Mouse (Mus musculus): ENCODE results near the gene Scgb1b2. TPM values are rescaled to one million over a fixed set of nuclear protein-coding genes. Genes with fewer than 3 reads are reported as not detected.

Scgb1b2 gene
- polyA plus RNA-seq (2015; fragmentation: Nextera tagmentation; extraction: Ambion mirVana) = not detected in 2 replicates

- H3K4me3 ChIP-seq (replicated peaks) = no peak within 1 kb of the TSS
- ATAC-seq (replicated peaks; ENCODE audit: low FRiP score) = no peak
- no peak within 1 kb of the TSS for H3K27ac ChIP-seq
- no peaks in the 10 kb centered on the region for H3K9me3 ChIP-seq (replicated peaks)
- no peaks in the 10 kb centered on the region for H3K36me3 ChIP-seq
- no peak within 1 kb of the TSS for H3K9ac ChIP-seq
- no peak within 1 kb of the TSS for H3K4me2 ChIP-seq
- WGBS = 77% methylated on average over 3 of the region's 3 CpGs
- no peaks in the 10 kb centered on the region for H3K27me3 ChIP-seq
- no peaks in the 10 kb centered on the region for H3K4me1 ChIP-seq
These were observed at the start of gene Scgb1b2 for GRCm38 (mm10) chr7:31291721-31292120. Gene Scgb1b2, minus strand, starts transcription at chr7:31291821.

- H3K4me3 ChIP-seq (replicated peaks) = no peak within 1 kb of the TSS
- H3K9me3 ChIP-seq (replicated peaks) = no peaks in the 10 kb centered on the region
- no peak within 1 kb of the TSS for H3K4me2 ChIP-seq
- no peak for ATAC-seq (replicated peaks; ENCODE audit: low FRiP score)
- no peak within 1 kb of the TSS for H3K9ac ChIP-seq
- H3K36me3 ChIP-seq = no peaks in the 10 kb centered on the region
- no peaks in the 10 kb centered on the region for H3K4me1 ChIP-seq
- H3K27ac ChIP-seq = no peak within 1 kb of the TSS
- 83% methylated on average over 5 of the region's 5 CpGs for WGBS
- H3K27me3 ChIP-seq = no peaks in the 10 kb centered on the region
These were observed 1.4 kb downstream of the Scgb1b2 start, which contains the start of gene Scgb2b2 for GRCm38 (mm10) chr7:31290208-31290607. Gene Scgb2b2, plus strand, starts transcription at chr7:31290508.

Other genes starting within 250 kb of the Scgb1b2 start
- gene Fxyd5, start 249.3 kb downstream of the Scgb1b2 start, polyA plus RNA-seq (2015; fragmentation: Nextera tagmentation; extraction: Ambion mirVana) = 30.6 and 35.0 TPM in 2 replicates
- gene Fxyd7, start 240.4 kb downstream of the Scgb1b2 start, polyA plus RNA-seq (2015; fragmentation: Nextera tagmentation; extraction: Ambion mirVana) = 8.2 and 11.2 TPM in 2 replicates
- 50.8 and 57.9 TPM in 2 replicates for gene Fxyd1, start 234.6 kb downstream of the Scgb1b2 start, polyA plus RNA-seq (2015; fragmentation: Nextera tagmentation; extraction: Ambion mirVana)
- 0.34 and 0.44 TPM in 2 replicates for gene Lgi4, start 232.5 kb downstream of the Scgb1b2 start, polyA plus RNA-seq (2015; fragmentation: Nextera tagmentation; extraction: Ambion mirVana)
- 14.3 and 14.8 TPM in 2 replicates for gene Fxyd3, start 215.1 kb downstream of the Scgb1b2 start, polyA plus RNA-seq (2015; fragmentation: Nextera tagmentation; extraction: Ambion mirVana)
- gene Hpn, start 176.5 kb downstream of the Scgb1b2 start, polyA plus RNA-seq (2015; fragmentation: Nextera tagmentation; extraction: Ambion mirVana) = 40.6 and 45.0 TPM in 2 replicates
- gene Scn1b, start 164.8 kb downstream of the Scgb1b2 start, polyA plus RNA-seq (2015; fragmentation: Nextera tagmentation; extraction: Ambion mirVana) = 1.4 and 2.0 TPM in 2 replicates
- 60.6 and 69.5 TPM in 2 replicates for gene Gramd1a, start 135.9 kb downstream of the Scgb1b2 start, polyA plus RNA-seq (2015; fragmentation: Nextera tagmentation; extraction: Ambion mirVana)
- gene Scgb2b2, start 1.3 kb downstream of the Scgb1b2 start, polyA plus RNA-seq (2015; fragmentation: Nextera tagmentation; extraction: Ambion mirVana) = not detected in 2 replicates
- gene Scgb2b3, start 70.3 kb upstream of the Scgb1b2 start, polyA plus RNA-seq (2015; fragmentation: Nextera tagmentation; extraction: Ambion mirVana) = not detected in 2 replicates
- gene Scgb1b3, start 83.8 kb upstream of the Scgb1b2 start, polyA plus RNA-seq (2015; fragmentation: Nextera tagmentation; extraction: Ambion mirVana) = not detected in 2 replicates

All from kidney, embryonic 15.5 days (tissue).